Mouse (Mus musculus) megakaryocyte, adult 5-6 weeks (primary cell): ENCODE measurements around the gene Gpc6. TPM values are rescaled to one million over a fixed set of nuclear protein-coding genes. Genes with fewer than 3 reads are reported as not detected.

Experiments used
- ATAC-seq: 2 replicates; pipeline ENCODE4 v1.8.0; 2016; ENCODE audit warnings: mild to moderate bottlenecking, inconsistent platforms; ENCODE audit not compliant: poor library complexity, severe bottlenecking
- total RNA-seq, 2 experiments: library from RNA; stranded (forward) in 1 of 2; stranded (reverse) in 1 of 2; fragments of 153-499, 151-499 nt in 1 of 2; fragments of 221-1000, 200-1000 nt in 1 of 2; gene quantifications; 2 replicates each; pipeline versions ENCODE4 v1.2.3 to v1.2.4; 2015 to 2017

The Gpc6 gene
- total RNA-seq, 2 experiments from 2014 or later: 0.07 TPM; not detected in 1

- no peak for ATAC-seq
These were observed 1036.2 kb downstream of the Gpc6 start for GRCm38 (mm10) chr14:117961267-117961666.

- ATAC-seq: no peak
These were observed 1036.7 kb downstream of the Gpc6 start for GRCm38 (mm10) chr14:117961844-117962243.

- ATAC-seq: peak; percentile 63
These were observed 1037.3 kb downstream of the Gpc6 start for GRCm38 (mm10) chr14:117962453-117962852.

DNA sequence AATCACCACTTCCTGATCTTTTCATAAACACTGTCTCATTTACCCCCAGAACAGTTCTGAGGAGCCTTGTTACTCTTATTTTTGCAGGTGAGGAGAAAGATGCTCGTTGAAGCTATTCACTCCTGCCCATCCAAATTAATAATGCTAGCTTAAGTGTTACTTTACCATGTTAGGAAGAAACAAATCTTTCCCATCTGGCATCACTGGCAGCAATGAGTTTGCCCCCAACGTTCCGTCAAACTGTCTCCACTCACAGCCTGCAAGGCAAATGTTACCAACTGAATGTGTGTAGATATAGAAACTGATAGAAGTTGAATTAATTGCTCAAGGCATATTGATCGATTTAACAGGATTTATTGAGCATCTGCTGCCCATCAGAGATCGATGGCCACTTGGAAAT is 1047.5 kb downstream of the Gpc6 start:
- no peak for ATAC-seq

GRCm38 (mm10) chr14:117981532-117981931 is 1056.4 kb downstream of the Gpc6 start:
- ATAC-seq: no peak

DNA sequence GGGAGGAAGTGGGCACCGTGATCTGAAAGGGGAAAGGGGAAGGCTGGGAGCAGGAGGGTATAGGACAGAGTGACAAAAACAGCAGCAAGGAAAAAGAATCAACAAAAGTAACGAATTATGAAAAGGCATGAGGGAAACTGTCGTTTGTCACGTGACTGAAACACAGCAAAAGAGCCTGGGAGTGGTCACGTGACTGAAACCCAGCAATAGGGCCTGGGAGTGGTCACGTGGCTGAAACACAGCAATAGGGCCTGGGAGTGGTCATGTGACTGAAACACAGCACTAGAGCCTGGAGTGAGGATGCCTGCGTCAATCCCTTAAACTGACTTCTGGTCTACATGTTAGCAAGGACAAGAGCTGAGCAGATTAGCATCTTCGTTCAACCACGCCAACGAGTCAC is 1063.3 kb downstream of the Gpc6 start:
- no peak for ATAC-seq

DNA sequence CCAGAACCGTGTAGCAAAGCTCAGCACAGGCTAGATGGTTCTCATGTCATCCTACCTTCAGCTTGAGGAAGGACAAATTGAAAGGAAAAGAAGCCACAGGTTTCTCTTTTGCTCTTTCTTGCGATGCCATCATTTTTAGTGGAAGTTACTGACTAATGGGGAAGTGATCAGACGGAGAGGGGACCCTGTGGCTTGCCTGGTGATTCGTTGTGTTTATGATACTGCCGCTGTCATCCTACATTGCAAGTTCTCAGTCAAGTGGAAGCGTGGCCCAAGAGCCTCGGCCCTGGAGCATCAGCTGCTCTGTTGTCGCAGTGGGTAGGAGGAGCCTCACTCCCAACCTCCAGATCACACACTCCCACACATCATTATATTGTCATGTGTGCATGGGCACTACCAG is 1065.1 kb downstream of the Gpc6 start:
- ATAC-seq: peak; percentile 72

DNA sequence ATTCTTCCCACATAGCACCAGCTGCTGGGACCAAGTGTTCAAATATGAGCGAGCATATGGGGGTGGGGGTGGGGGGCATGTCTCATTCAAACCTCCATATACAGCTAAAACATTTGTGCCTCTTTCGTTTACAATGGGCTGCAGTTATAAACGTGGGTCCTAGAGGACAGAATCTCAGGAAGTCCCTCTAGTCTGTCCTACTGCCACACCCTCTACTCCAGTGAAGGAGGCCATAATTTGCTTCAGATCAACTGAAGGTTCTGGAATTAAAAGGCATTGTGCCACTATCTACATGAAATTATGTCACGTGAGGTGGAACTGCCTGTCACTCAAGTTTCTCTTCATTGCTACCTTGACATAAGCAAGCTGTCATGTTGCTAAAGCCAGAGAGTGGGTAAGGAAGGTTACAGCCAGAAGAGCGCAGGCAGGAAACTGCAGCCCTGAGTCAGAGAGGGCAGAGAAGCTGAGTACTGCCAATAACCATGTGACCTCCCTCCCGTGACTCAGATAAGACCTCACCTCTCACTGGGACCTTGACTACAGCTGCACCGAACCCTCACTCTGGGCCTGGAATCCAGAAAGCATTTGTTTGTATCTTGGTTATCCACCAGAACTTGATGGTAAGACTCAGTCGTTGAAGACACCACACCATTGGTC is 1067.6 kb downstream of the Gpc6 start:
- ATAC-seq: no peak

DNA sequence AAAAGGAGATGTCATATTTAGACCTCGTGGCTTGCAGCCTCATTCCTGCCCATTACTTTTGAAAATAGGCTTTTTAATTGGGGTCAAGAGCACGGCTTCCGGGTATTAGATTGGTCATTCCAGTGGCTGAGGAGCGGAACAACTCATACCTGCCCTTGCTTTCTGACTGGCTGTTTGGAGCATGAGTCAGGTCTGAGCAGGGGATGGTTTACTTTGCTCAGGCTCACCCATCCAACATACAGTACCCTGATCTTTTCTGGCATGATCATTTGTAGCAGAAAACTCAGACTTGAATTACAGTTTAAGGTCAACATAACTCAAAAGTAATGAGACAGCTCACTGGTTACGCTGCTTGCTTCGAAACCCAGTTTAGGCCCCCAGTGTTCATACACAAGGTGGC is 1068.7 kb downstream of the Gpc6 start:
- no peak for ATAC-seq

- peak; percentile 41 for ATAC-seq
These were observed 1079.3 kb downstream of the Gpc6 start for GRCm38 (mm10) chr14:118004434-118004833.

GRCm38 (mm10) chr14:118005697-118006096 is 1080.6 kb downstream of the Gpc6 start:
- ATAC-seq: peak; percentile 84

DNA sequence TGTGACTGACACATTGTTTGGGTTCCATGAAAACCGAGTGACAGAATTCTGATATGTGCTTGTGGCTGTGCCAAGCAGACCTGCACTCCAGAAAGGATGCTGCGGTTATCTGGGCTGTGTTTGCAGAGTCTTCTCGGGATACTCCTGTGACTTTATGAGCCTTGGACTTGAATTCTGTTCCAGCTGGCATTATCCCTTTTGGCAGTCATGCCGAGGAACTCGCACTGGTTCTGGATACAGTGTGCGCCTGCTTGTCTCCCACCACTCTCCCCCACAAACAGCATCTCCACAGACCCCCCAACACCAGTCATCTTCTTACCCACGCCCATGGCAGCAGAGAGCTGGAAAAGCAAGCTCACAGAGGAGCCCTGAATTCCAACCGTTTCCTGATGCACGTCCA is 1084.4 kb downstream of the Gpc6 start:
- no peak for ATAC-seq

DNA sequence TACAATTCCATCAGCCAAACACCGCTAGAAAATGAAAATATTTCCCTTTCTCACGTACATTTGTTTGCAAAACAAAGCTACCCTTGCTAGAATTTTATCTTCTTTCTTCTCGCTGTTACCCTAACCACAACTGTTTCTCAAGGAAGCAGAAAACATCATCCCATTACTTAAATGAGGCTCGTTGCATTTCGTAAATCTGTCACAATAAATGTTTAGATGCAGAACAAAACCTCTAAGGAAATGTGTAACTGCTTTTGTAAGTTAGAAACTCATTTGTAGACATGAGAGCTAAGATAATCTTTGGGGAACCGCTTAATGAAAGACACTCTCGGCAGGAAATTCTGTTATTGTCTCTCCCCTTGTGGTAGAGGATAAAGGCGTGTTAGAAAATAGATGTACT is 1088.1 kb downstream of the Gpc6 start:
- peak; percentile 72 for ATAC-seq

DNA sequence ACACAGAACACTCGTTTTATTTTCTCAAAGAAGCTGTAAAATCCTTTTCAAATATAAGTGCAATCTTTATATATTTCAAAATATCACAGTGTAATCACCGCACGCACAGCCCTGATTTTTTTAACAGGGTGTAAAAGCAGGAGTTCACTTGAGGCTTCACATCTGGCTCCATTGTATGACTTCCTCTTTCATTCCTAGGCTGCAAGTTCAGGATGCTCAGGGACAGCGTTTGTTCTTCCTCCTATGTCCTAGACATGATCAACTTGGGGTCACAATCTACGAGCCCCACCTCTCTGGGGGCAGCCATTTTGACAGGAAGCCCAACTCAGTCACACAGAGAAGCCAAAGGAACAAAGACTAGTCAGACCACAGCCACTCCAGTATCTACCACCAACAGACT is 1094.2 kb downstream of the Gpc6 start:
- peak; percentile 54 for ATAC-seq

DNA sequence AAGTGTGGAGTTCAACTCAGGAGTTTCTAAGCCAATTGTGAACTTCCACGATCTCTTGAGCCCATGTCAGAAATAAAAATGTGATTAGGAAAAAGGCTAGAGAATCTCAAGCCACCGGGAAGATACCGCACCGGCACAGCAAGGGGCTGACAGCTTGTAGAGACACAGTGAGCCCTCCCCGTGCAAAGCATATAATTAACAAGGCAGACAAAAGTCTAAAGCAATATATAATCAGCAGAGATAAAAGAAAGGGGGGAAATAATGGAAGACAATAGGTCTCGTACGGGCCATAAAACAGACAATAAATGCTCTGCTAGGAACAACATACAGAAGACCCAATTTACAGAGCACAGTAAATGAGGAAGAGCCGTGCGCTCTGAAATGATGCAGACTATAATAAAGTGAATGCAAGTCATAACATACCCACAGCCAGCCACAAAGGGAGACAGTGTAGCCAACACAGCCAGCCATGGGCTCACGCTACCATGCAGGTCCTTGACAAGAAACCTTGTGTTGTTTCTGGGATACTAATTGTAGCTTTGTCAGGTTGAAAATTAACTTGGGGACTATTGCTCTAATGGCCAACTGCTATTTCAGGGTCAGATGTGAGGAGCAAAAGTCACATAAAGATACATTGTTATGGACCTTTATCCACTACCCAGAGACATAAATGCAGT is 1096.9 kb downstream of the Gpc6 start:
- no peak for ATAC-seq
